Mouse (Mus musculus) MEL-GATA-1-ER (cell line): ENCODE results near the gene Prkg1.

ENCODE experiments used
- DNase-seq: peaks from one replicate; pipeline ENCODE4 v3.0.0-alpha.2; 2012; ENCODE audit warnings: low read depth; ENCODE audit errors: extremely low read depth

Gene Prkg1

DNA sequence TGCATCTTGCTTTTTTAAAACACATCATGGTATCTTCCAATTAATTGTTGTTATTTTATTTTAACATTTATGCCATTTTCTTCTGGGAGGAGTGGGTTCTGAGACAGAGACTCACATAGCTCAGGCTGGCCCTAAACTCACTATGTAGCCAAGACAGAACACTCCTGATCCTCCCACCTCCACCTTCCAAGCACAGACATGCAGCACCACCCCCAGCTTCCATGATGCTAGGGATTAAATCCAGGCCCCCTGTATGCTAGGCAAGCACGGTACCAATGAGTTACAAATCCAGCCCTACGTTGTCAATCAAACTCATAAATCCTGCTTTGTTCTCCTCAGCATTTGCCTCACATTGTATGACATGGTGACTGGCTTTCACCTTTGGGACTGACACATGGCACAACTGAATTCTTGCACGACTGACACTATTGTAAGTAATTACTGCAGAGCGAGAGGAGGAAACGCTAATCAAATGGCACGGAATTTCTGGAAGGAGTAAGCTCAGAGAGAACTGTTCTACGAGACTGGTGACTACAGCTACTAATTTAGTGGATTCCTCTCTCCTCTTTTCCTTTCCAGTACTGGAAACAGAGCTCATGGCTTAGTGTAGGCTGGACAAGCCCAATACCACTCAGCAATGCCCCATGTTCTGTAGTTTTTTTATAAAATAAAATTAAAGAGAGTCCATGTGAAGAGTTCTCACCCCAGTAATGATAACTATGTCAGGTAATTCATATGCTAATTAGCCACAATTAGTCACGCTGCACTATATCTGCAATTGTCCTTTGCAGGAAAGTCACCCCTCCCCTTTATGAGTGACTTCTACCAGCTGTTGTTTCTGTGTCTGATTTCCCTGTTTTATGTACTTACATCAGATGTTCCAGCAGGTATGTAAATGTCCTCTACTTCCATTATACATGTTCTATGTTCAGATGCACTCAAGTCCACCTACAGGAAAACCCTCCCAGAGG, 133.6 kb downstream of the Prkg1 start:
- no peak for DNase-seq

GRCm38 (mm10) chr19:31621716-31622115, 143.1 kb downstream of the Prkg1 start:
- no peak for DNase-seq

- no peak for DNase-seq
Observed at GRCm38 (mm10) chr19:31616830-31617229, 148.0 kb downstream of the Prkg1 start.

DNA sequence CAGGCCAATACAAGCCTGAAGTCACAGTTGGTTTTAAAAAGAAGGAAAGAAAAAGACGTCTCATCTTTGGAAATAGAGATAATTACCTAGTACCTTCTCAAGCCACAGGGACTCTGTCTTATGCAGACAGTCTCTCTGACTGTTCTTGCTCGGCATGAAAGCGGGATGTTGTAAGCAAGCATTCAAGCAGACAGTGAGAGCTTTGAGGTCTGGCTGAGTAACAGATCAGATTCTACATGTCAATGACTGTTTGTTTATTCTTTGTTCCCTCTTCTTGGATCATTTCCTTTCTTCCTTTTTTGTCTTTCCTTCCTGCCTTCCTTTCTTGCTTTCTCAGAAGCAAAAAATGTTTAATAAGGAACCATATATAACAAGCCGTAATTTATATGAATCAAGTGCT, 148.7 kb downstream of the Prkg1 start:
- no peak for DNase-seq

DNA sequence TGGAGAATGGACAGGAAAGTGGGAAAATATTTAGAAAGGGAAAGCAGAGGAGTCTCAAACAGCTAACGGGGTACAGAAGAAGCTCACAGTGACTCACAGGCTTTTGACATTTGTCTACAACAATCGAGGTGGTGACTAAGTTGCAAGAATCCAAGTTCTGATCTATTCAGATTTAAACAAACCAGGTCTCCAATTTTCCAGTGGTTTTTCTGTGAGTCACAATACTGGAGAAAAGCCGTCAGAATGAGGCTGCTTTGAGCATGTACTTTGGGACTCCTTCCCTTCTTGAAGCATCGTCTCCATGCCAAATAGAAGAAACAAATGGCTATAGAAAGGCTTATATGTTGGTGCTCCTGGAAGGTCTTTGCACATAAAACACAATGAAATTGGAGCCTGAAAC, 151.7 kb downstream of the Prkg1 start:
- DNase-seq = no peak

DNA sequence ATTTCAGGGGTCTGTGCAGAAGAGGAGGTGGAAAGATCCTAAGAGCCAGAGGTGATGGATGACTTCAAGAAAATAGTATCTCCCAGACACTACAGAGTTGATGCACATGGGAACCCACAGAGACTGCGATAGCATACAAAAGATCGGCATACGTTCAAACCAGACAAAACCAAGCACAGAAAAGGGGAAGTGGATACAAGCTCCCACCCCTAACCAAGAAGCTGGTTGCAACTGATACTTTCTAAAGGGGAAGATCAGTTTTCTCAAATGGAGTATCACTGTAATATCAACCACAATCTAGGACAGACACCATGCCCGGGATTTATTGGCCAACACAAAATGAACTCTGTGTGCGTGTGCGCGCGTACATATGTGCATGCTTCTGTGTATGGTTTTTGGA, 162.3 kb downstream of the Prkg1 start:
- DNase-seq = peak; percentile 62

GRCm38 (mm10) chr19:31594011-31594410, 170.8 kb downstream of the Prkg1 start:
- no peak for DNase-seq

DNA sequence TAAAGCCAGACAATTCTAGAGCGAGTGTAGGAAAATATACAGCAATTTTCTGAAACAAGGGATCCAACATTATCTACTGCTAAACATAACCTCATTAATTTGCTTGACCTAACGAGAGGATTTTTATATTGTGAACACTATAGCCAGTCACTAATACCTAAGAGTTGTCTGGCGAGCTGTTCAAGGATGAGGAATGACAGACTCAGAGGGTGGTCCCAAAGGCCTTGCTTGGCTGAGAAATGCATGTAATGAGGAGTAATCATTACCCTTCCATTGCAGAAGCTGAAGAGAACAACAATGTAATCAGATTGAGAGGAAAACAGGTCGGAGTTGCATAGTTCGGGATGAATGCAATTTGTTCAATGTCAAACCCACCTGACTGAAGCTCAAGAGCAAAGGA, 174.1 kb downstream of the Prkg1 start:
- DNase-seq = no peak

DNA sequence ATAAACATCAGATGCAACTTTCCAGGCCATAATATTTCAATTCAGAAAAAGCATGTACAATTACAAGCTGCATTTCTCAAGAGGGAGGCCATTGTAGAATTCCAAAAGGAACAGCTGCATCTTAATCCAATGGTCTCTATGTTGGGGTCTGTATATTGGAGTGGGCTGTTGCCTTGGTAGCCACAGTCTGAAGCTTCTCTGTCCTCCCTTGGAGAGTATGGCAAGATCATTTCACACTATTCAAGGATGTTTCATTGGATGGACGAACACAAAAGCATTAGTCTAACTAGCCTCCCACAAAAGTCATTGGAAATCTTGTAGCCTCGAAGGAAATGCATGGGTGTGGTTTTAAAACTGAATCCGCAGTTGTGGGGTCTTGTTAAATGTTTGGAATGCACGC, 187.7 kb downstream of the Prkg1 start:
- no peak for DNase-seq

GRCm38 (mm10) chr19:31564329-31564728, 200.5 kb downstream of the Prkg1 start:
- no peak for DNase-seq

DNA sequence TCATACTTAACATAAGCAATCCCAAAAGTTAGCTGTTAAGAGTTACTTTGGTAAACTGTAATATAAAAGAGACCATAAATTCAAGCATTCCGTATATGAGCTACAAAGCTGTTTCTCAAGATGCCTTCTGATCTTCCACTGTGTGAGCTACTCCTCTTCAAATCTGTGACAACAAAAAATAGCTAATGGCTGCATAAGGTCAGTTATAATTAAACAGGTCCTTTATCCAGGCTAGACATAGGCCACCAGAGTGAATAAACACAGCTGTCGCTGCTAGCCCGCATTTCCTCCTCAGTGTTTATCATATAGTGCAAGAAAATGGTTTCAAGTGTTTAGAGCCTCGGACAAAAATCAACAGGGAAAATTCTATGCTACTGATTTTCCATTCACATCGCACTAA, 218.8 kb downstream of the Prkg1 start:
- DNase-seq = no peak

GRCm38 (mm10) chr19:31531249-31531740, 233.5 kb downstream of the Prkg1 start:
- DNase-seq = no peak

DNA sequence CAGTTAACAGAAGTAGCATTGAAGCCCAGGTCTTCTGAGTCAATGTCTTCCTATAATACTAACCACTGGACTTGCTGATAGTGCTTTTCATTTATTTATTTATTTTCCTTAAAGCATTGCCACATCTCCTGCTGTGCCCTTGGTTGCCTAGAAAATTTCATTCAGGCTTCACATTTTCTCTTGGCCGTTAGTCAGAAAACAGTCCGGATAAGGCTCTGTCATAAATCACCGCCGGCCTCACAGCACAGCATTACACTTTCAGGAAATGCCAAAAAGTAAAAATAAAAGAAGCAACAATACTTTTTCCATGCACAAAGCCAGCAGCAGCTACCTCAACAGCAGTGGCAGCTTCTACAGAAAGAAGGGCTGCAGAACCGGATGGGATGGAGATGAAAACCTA, 234.2 kb downstream of the Prkg1 start:
- DNase-seq = no peak

DNA sequence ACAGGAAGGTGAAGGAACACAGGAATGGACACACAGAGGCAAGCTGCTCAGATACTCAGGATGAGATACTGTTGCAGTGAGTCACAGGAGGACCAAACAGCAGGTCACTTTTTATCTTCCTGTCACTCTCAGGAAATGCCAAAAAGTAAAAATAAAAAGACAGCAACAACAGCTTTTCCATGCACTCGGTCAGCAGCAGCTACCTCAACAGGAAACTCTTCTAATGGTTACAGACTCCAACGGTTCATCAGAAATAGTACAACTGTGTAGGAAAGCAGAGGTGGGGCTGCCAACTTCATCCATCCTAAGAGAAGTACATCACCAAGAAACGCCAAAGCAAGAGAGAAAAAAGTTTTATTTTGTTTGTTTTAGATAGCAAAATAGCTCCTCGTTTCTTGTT, 234.9 kb downstream of the Prkg1 start:
- DNase-seq = no peak

DNA sequence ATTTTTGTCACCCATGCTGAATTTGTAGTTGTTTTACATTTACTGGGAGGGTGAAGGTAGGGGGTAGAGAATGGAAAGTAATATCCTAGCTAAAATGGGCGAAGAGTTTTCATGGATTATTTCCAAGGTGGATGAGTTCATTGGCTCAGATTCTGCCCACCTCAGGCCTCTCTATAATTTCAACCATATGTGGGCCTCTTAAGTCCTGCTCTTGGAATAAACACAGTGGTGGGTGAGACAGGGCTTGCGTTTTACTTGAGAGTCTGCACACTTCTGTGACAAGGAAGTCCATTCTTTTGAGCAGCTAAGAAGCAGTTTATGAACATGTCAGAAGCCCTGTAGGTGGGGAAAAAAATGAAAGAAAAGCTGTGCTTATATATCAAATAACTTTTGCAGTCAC, 250.3 kb downstream of the Prkg1 start:
- no peak for DNase-seq

- DNase-seq = no peak
Observed at GRCm38 (mm10) chr19:31507831-31508230, 257.0 kb downstream of the Prkg1 start.

DNA sequence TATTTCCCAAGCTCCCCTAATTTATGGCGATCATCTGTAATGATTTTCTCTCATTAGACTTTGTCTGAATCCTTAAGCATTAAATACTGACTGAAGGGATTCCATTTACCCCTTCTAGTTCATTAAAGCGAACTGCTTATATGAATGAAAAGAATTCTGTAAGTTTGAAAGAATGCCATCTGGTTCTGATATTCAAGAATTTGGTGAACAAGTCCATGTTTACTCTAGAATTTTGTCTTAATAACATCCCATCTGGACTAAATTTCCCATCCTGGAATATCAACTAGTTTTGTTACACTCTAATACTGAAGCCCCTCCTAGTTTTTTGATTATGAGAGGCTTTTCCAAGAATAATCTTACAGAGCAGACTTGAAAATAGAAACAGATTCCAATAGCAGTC, 258.5 kb downstream of the Prkg1 start:
- DNase-seq = no peak

- no peak for DNase-seq
Observed at GRCm38 (mm10) chr19:31505041-31505440, 259.8 kb downstream of the Prkg1 start.

DNA sequence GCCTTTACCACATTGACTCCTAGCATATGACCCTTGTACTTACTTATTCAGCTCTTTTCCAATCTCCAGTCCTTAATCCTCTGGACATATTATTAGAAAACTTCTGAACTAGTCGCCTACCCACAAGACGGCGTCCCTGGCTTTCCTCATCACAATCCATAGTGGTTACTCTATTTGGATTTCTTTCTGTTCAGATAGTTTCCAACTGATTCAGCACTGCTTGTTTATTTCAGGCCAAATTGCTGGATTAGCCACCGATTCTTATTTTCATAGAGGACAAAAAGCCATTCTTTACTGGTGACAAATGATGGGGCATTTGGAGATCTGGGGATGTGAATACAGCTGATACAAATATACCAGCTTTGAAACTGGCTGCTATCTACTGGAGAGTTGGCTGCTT, 267.4 kb downstream of the Prkg1 start:
- no peak for DNase-seq

DNA sequence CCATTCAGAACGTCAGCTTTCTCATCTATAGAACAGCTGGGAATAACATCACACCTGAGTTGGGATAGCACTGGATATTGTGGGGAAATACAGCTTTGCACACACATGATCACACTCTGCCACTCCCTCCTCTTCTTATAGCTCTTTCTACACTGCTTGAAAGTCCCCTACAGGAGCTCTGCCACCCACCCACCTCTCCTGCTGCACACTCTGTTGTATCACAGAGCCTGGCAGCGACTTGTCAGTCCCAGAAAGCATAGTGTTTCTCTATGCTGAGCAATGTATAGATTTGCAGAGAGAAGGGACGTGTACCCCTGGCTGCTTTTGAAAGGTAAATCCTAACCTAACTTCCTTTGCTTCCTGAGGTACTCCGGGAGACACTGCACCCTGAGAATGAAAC, 275.2 kb downstream of the Prkg1 start:
- DNase-seq = no peak

DNA sequence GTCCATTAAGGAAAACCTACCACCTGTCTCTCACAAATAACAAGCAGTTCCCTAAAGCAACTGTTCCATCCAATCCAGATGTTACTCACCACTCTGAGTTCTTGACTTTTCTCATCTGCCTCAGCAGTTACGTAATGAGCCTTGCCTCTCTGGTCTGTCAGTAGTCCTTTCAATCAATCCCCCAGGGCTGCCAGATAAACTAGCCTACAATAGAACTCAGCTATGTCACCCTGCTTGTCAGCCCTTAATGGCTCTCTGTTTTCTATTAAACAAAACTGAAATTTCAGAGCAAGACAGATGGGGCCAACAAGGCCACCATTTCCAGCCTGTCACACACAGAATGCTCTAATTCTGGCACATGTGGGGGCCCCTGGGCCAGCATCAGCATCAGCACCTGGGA, 293.1 kb downstream of the Prkg1 start:
- DNase-seq = no peak

- no peak for DNase-seq
Observed at GRCm38 (mm10) chr19:31460188-31460587, 304.6 kb downstream of the Prkg1 start.

DNA sequence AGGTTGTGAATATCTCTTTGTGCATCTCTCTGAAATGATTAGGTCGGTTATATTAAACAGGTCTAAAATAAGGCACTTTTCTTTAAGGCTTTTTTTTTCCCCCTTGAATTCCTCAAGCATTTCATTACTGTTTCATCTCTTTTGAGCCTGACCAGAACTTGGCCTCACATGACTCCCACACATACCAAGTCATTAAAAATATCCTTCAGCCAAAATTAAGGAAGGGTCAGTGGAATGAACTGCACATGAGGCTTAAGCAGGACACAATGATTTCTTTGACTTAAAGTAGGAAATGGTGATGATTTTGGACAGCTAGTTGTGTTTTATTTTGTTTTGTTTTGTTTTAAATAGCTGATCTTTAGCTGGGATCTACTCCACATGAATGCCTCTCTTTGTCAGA, 320.7 kb downstream of the Prkg1 start:
- DNase-seq = no peak
